Mouse (Mus musculus): Measurements from ENCODE around the gene Rnf157. TPM values are rescaled to one million over a fixed set of nuclear protein-coding genes. Genes with fewer than 3 reads are reported as not detected.
"Not testable (repeated sequence)": the region's sequence is repeated elsewhere in the genome, so short reads cannot be mapped to it uniquely, and the experiment has no call there.

Gene Rnf157
- polyA plus RNA-seq, 1 experiment from 2014 or later, result 15.9 TPM

- ATAC-seq (replicated peaks; ENCODE audit: insufficient number of reproducible peaks, low FRiP score, low TSS enrichment, low read depth) (no peak), DNase-seq (ENCODE audit: low spot score) (no peak)
- H3K4me2 ChIP-seq (ENCODE audit: low read depth, low read length), result no peak overlapping the region
- no peaks in the 10 kb centered on the region for H3K9me3 ChIP-seq (replicated peaks; ENCODE audit: control insufficient read depth, low read length)
- no peaks in the 10 kb centered on the region for H3K36me3 ChIP-seq (replicated peaks; ENCODE audit: control insufficient read depth, insufficient read depth, low read depth, low read length)
- no peaks in the 10 kb centered on the region for H3K4me1 ChIP-seq (ENCODE audit: control insufficient read depth, insufficient read depth, low read length)
- 92% methylated on average over 11 of the region's 11 CpGs for WGBS
- H3K9ac ChIP-seq (replicated peaks; ENCODE audit: low read length), result no peak overlapping the region
- no peak overlapping the region for H3K4me3 ChIP-seq (ENCODE audit: low read depth, low read length)
- no peaks in the 10 kb centered on the region for H3K27me3 ChIP-seq (ENCODE audit: control insufficient read depth, insufficient read depth, low read length)
- H3K27ac ChIP-seq (replicated peaks; ENCODE audit: low read depth, low read length), result no peak overlapping the region
Observed at GRCm38 (mm10) chr11:116396276-116396933, 16.4 kb downstream of the Rnf157 start.

- no peaks in the 10 kb centered on the region for H3K4me1 ChIP-seq (ENCODE audit: control insufficient read depth, insufficient read depth, low read length)
- DNase-seq (ENCODE audit: low spot score), result no peak
- no peak for ATAC-seq (replicated peaks; ENCODE audit: insufficient number of reproducible peaks, low FRiP score, low TSS enrichment, low read depth)
- H3K9me3 ChIP-seq (replicated peaks; ENCODE audit: control insufficient read depth, low read length), result no peaks in the 10 kb centered on the region
- H3K36me3 ChIP-seq (replicated peaks; ENCODE audit: control insufficient read depth, insufficient read depth, low read depth, low read length), result no peaks in the 10 kb centered on the region
- H3K4me3 ChIP-seq (ENCODE audit: low read depth, low read length), result no peak overlapping the region
- H3K4me2 ChIP-seq (ENCODE audit: low read depth, low read length), result no peak overlapping the region
- WGBS, result 85% methylated on average over 4 of the region's 4 CpGs
- H3K27me3 ChIP-seq (ENCODE audit: control insufficient read depth, insufficient read depth, low read length), result no peaks in the 10 kb centered on the region
- H3K9ac ChIP-seq (replicated peaks; ENCODE audit: low read length), result no peak overlapping the region
- no peak overlapping the region for H3K27ac ChIP-seq (replicated peaks; ENCODE audit: low read depth, low read length)
Observed at GRCm38 (mm10) chr11:116394769-116395168, 18.1 kb downstream of the Rnf157 start.

- H3K4me3 ChIP-seq (ENCODE audit: low read depth, low read length), result no peak overlapping the region
- DNase-seq (ENCODE audit: low spot score), result peak; percentile 20
- 62% methylated on average over 14 of the region's 14 CpGs for WGBS
Observed at GRCm38 (mm10) chr11:116388841-116389480, 23.9 kb downstream of the Rnf157 start.

GRCm38 (mm10) chr11:116387086-116388071, 25.5 kb downstream of the Rnf157 start:
- no peak overlapping the region for H3K9ac ChIP-seq (replicated peaks; ENCODE audit: low read length)

More at GRCm38 (mm10) chr11:116388841-116389480, 23.9 kb downstream of the Rnf157 start:
- Histone ChIP-seq H3K4me2 (ENCODE audit: low read depth, low read length) (no peak overlapping the region), H3K9ac (replicated peaks; ENCODE audit: low read length) (no peak overlapping the region), H3K27me3 (ENCODE audit: control insufficient read depth, insufficient read depth, low read length) (no peaks in the 10 kb centered on the region), H3K4me1 (ENCODE audit: control insufficient read depth, insufficient read depth, low read length) (no peaks in the 10 kb centered on the region; the same call in 1 of the 2 replicates), H3K9me3 (replicated peaks; ENCODE audit: control insufficient read depth, low read length) (no peaks in the 10 kb centered on the region), H3K27ac (replicated peaks; ENCODE audit: low read depth, low read length) (no peak overlapping the region), H3K36me3 (replicated peaks; ENCODE audit: control insufficient read depth, insufficient read depth, low read depth, low read length) (no peaks in the 10 kb centered on the region)
- 0 out of 2 replicates have a peak, but pooled peaks have one; percentile 34 for ATAC-seq (replicated peaks; ENCODE audit: insufficient number of reproducible peaks, low FRiP score, low TSS enrichment, low read depth)

GRCm38 (mm10) chr11:116385999-116386398, 26.8 kb downstream of the Rnf157 start:
- Histone ChIP-seq H3K27ac (replicated peaks; ENCODE audit: low read depth, low read length) (no peak overlapping the region), H3K9me3 (replicated peaks; ENCODE audit: control insufficient read depth, low read length) (no peaks in the 10 kb centered on the region), H3K4me1 (ENCODE audit: control insufficient read depth, insufficient read depth, low read length) (no peaks in the 10 kb centered on the region; the same call in 1 of the 2 replicates), H3K4me2 (ENCODE audit: low read depth, low read length) (no peak overlapping the region), H3K4me3 (ENCODE audit: low read depth, low read length) (no peak overlapping the region), H3K36me3 (replicated peaks; ENCODE audit: control insufficient read depth, insufficient read depth, low read depth, low read length) (no peaks in the 10 kb centered on the region), H3K27me3 (ENCODE audit: control insufficient read depth, insufficient read depth, low read length) (no peaks in the 10 kb centered on the region), H3K9ac (replicated peaks; ENCODE audit: low read length) (0 out of 2 replicates have a peak overlapping the region, but pooled peaks have one; percentile 13)
- DNase-seq (ENCODE audit: low spot score), result no peak
- no peak for ATAC-seq (replicated peaks; ENCODE audit: insufficient number of reproducible peaks, low FRiP score, low TSS enrichment, low read depth)
- WGBS, result 40% methylated on average over 5 of the region's 5 CpGs

More at GRCm38 (mm10) chr11:116387086-116388071, 25.5 kb downstream of the Rnf157 start:
- DNase-seq (ENCODE audit: low spot score) (peak; percentile 74), ATAC-seq (replicated peaks; ENCODE audit: insufficient number of reproducible peaks, low FRiP score, low TSS enrichment, low read depth) (peak; percentile 59; the same call in 1 of the 2 replicates)
- H3K27me3 ChIP-seq (ENCODE audit: control insufficient read depth, insufficient read depth, low read length), result no peaks in the 10 kb centered on the region
- H3K4me2 ChIP-seq (ENCODE audit: low read depth, low read length), result peak overlapping the region; percentile 19
- no peak overlapping the region for H3K4me3 ChIP-seq (ENCODE audit: low read depth, low read length)
- H3K27ac ChIP-seq (replicated peaks; ENCODE audit: low read depth, low read length), result peak overlapping the region; percentile 56; the same call in 1 of the 2 replicates
- no peaks in the 10 kb centered on the region for H3K36me3 ChIP-seq (replicated peaks; ENCODE audit: control insufficient read depth, insufficient read depth, low read depth, low read length)
- WGBS, result 14% methylated on average over 15 of the region's 16 CpGs
- H3K9me3 ChIP-seq (replicated peaks; ENCODE audit: control insufficient read depth, low read length), result no peaks in the 10 kb centered on the region
- H3K4me1 ChIP-seq (ENCODE audit: control insufficient read depth, insufficient read depth, low read length), result no peaks in the 10 kb centered on the region; the same call in 1 of the 2 replicates

DNA sequence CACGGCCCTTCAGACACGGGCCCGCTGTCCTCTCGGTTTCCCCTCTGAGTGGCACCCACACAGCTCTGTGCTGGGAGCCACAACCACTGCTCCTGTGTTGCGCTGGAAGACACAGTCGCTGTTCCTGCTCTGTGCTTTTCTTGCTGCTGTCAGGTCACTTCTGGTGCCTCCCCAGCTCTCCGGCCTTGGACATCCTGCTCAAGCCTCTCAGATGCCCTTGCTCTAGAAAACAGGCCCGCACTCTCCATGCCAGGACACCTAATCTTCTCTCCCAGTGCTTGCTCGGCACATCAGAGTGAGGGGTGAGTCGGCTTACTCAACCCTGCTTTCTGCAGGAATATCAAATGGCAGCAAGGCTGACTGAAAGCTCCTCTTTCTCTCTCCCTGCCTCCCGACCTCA, 28.7 kb downstream of the Rnf157 start:
- WGBS, result 79% methylated on average over 11 of the region's 11 CpGs
- H3K9ac ChIP-seq (replicated peaks; ENCODE audit: low read length), result no peak overlapping the region
- H3K9me3 ChIP-seq (replicated peaks; ENCODE audit: control insufficient read depth, low read length), result no peaks in the 10 kb centered on the region
- H3K4me1 ChIP-seq (ENCODE audit: control insufficient read depth, insufficient read depth, low read length), result no peaks in the 10 kb centered on the region; the same call in 1 of the 2 replicates
- H3K4me3 ChIP-seq (ENCODE audit: low read depth, low read length), result no peak overlapping the region
- no peaks in the 10 kb centered on the region for H3K36me3 ChIP-seq (replicated peaks; ENCODE audit: control insufficient read depth, insufficient read depth, low read depth, low read length)
- no peak for ATAC-seq (replicated peaks; ENCODE audit: insufficient number of reproducible peaks, low FRiP score, low TSS enrichment, low read depth)
- no peak for DNase-seq (ENCODE audit: low spot score)
- no peak overlapping the region for H3K4me2 ChIP-seq (ENCODE audit: low read depth, low read length)
- no peak overlapping the region for H3K27ac ChIP-seq (replicated peaks; ENCODE audit: low read depth, low read length)
- H3K27me3 ChIP-seq (ENCODE audit: control insufficient read depth, insufficient read depth, low read length), result no peaks in the 10 kb centered on the region

GRCm38 (mm10) chr11:116383070-116383469, 29.8 kb downstream of the Rnf157 start:
- not testable (repeated sequence) for H3K4me3 ChIP-seq (ENCODE audit: low read depth, low read length); DNase-seq (ENCODE audit: low spot score); H3K9me3 ChIP-seq (replicated peaks; ENCODE audit: control insufficient read depth, low read length); ATAC-seq (replicated peaks; ENCODE audit: insufficient number of reproducible peaks, low FRiP score, low TSS enrichment, low read depth); H3K4me2 ChIP-seq (ENCODE audit: low read depth, low read length); H3K36me3 ChIP-seq (replicated peaks; ENCODE audit: control insufficient read depth, insufficient read depth, low read depth, low read length); H3K27me3 ChIP-seq (ENCODE audit: control insufficient read depth, insufficient read depth, low read length); H3K9ac ChIP-seq (replicated peaks; ENCODE audit: low read length); H3K27ac ChIP-seq (replicated peaks; ENCODE audit: low read depth, low read length); H3K4me1 ChIP-seq (ENCODE audit: control insufficient read depth, insufficient read depth, low read length)
- WGBS, result 92% methylated on average over 5 of the region's 5 CpGs
